Mouse (Mus musculus) kidney, adult 2 months (tissue): ENCODE measurements around the gene Pla2g5.

Experiments
- CTCF ChIP-seq: fragments of 200-500 bp; conservative IDR thresholded peaks from 2 replicates; pipeline ENCODE4 v1.5.1; 2011; ENCODE audit warnings: low read depth, mild to moderate bottlenecking, control low read depth, low read length, moderate library complexity, mixed read lengths; ENCODE audit not compliant: insufficient read depth, insufficient read length
- POLR2A ChIP-seq: fragments of 200-500 bp; IDR thresholded peaks from one replicate; pipeline ENCODE4 v1.6.1; 2011; ENCODE audit warnings: low read depth, low read length, control low read depth

GRCm38 (mm10) chr4:138757416-138757815 lies 105.9 kb downstream of the Pla2g5 start, which contains the start of gene Pla2g2f:
- TF ChIP-seq CTCF: no peak
- no peak for TF ChIP-seq POLR2A
